Mouse (Mus musculus): Measurements from ENCODE around the gene Nfkbia. TPM values are rescaled to one million over a fixed set of nuclear protein-coding genes. Genes with fewer than 3 reads are reported as not detected.

Gene Nfkbia
- total and polyA plus RNA-seq, 3 experiments = 65.7 to 106 (median 80.3) TPM

DNA sequence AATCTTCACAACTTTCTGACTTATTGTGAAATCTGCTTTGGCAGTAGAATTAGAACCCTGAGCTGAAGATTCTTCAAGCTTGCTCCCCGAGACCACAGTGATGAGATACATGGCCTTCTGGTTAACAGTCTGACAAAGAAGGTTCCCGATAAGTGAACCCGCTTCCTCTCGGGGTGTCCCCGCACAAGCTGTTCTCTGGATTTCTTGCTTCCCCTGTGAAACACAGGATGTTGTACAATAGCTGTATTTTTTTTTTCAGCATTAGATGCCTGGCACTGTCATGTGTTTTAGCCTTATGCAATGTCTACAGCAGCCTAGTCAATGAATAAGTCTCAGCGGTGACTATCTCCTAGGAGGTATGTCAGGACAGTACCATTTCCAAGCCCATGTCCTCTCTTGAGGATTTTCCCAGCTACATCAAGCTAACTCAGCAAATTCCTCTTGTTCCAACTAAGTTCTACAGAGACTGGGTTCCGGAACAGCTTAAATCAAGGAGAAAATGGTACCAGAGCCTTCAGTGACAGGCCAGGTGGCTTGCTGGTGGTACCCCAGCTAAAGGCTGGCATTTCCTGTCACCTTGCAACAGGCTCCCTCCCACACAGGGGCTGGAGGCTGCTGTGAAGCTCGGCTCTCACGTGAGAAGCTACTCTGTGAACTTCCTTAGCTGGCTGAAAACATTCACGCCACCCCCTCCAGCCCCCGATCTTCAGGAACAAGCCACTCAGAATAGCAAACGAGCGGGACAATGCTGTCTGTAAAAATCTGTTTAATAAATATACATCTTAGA is 3.6 kb downstream of the Nfkbia start:
- peak overlapping the region; percentile 62 for H3K27ac ChIP-seq
- H3K27me3 ChIP-seq (ENCODE audit: control insufficient read depth, insufficient read depth, low read length) = no peaks in the 10 kb centered on the region
- H3K9ac ChIP-seq (ENCODE audit: low read depth, low read length) = peak overlapping the region; percentile 62
- intact Hi-C loops (cut with DNase I) = no loop called here
- H3K4me1 ChIP-seq (ENCODE audit: control insufficient read depth, insufficient read depth, low read length) = peaks cover 21% of the 10 kb centered on the region
- TF ChIP-seq CTCF (IDR thresholded peaks at IDR 0.05) = no peak
- TF ChIP-seq POLR2A (IDR thresholded peaks at IDR 0.05; ENCODE audit: insufficient read depth, low read depth, low read length) = peak; percentile 55
- TF ChIP-seq EP300 (IDR thresholded peaks at IDR 0.05; ENCODE audit: insufficient read depth, low read depth, low read length) = peak; percentile 83; the same call in 1 of the 2 replicates
- peaks cover 29% of the 10 kb centered on the region for H3K36me3 ChIP-seq (ENCODE audit: control insufficient read depth, insufficient read depth, low read length)
- 46% methylated on average over 13 of the region's 13 CpGs for WGBS
- peak overlapping the region; percentile 83 for H3K4me3 ChIP-seq
- DNase-seq = peak; percentile 35 to 40
- H3K79me2 ChIP-seq (replicated peaks; ENCODE audit: control insufficient read depth, insufficient read depth, low read length) = no peaks in the 10 kb centered on the region

DNA sequence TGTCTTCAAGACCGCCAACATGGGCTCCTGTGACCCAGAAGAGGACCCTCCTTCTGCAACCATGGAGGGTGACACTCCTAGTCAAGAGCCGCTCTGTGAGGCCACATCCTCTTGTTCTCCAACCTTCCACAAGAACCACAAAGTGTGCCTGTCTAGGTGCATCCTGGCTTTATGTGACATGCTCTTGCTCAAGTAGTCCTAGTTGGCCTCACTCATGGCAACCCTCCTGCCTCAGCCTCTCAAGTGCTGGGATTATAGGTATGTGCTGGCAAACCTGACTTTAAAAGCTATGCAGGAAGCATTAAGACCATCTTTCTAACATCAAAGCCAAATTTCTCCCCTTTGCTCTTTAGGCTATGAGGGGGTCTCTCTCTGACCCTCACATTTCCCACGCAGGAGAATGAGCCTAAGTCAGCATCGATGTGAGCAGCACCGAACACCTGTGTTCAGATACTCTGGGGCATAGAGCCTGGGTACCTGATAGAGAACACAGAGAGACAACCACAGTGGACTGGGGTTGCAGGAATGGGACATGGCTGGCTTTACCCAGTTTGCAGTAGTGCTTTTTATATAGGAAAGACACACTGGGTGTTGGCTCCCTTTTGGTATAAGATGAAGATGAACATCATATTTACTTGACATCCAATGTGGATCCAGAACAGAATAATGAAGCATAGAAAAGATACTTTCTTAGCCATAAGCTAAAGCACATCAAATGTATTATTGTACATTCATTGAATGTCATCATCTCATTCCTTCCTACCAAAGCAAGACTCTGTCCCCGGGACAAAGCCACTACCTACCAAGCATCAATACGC is 4.4 kb downstream of the Nfkbia start:
- Histone ChIP-seq H3K4me3 (no peak overlapping the region), H3K27me3 (ENCODE audit: control insufficient read depth, insufficient read depth, low read length) (no peaks in the 10 kb centered on the region), H3K36me3 (ENCODE audit: control insufficient read depth, insufficient read depth, low read length) (peaks cover 29% of the 10 kb centered on the region), H3K79me2 (replicated peaks; ENCODE audit: control insufficient read depth, insufficient read depth, low read length) (no peaks in the 10 kb centered on the region), H3K9ac (ENCODE audit: low read depth, low read length) (no peak overlapping the region), H3K4me1 (ENCODE audit: control insufficient read depth, insufficient read depth, low read length) (peaks cover 21% of the 10 kb centered on the region), H3K27ac (peak overlapping the region; percentile 62)
- no peak for TF ChIP-seq CTCF (IDR thresholded peaks at IDR 0.05)
- TF ChIP-seq EP300 (IDR thresholded peaks at IDR 0.05; ENCODE audit: insufficient read depth, low read depth, low read length) = 0 out of 2 replicates have a peak, but pooled peaks have one; percentile 7
- TF ChIP-seq POLR2A (IDR thresholded peaks at IDR 0.05; ENCODE audit: insufficient read depth, low read depth, low read length) = no peak; the same call in 1 of the 2 replicates
- DNase-seq = peak in 1 of 2 experiments; percentile 17
- intact Hi-C loops (cut with DNase I) = no loop called here
- WGBS = 85% methylated on average over 7 of the region's 7 CpGs

DNA sequence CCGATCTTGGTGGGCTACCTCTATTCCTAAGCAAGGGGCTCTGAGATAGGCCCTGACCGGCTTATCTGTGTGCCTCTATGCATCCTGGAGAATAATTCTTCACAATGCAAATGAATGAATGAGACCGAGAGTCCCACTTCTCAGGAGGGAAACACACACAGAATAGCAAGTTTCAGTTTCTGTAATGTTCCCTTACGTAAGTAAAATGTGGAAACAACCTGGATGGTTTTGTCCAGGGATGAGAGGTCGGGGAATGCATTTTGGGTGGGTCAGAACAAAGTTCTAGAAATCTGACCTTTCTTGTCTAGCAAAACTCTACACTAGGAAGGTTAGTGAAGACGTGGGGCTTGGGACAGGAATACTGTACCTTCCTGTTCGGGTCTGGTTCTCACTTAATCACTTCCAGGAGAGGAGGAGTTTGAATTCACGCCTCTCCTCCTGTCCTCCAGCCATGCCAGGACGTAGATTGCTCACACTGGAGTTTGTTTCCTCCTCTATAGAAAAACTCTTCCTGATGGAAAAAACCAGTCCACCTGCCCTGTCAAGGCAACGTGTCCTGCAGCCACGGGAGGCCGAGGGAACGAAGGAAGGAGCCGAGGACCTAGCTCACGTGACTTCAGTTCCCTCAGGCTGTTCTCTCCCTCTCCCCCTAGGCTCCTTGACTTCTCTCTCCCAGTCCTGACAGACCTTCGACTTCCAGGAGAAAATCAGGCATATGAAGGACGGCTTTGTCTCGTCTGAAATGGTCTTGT is 5.3 kb downstream of the Nfkbia start:
- Histone ChIP-seq H3K79me2 (replicated peaks; ENCODE audit: control insufficient read depth, insufficient read depth, low read length) (no peaks in the 10 kb centered on the region), H3K4me1 (ENCODE audit: control insufficient read depth, insufficient read depth, low read length) (peaks cover 21% of the 10 kb centered on the region), H3K9ac (ENCODE audit: low read depth, low read length) (no peak overlapping the region), H3K27me3 (ENCODE audit: control insufficient read depth, insufficient read depth, low read length) (no peaks in the 10 kb centered on the region), H3K36me3 (ENCODE audit: control insufficient read depth, insufficient read depth, low read length) (peaks cover 29% of the 10 kb centered on the region), H3K4me3 (no peak overlapping the region), H3K27ac (peak overlapping the region; percentile 58)
- intact Hi-C loops (cut with DNase I) = no loop called here
- WGBS = 49% methylated on average over 18 of the region's 18 CpGs
- TF ChIP-seq CTCF (IDR thresholded peaks at IDR 0.05) (no peak), POLR2A (IDR thresholded peaks at IDR 0.05; ENCODE audit: insufficient read depth, low read depth, low read length) (peak; percentile 40; the same call in 1 of the 2 replicates), EP300 (IDR thresholded peaks at IDR 0.05; ENCODE audit: insufficient read depth, low read depth, low read length) (0 out of 2 replicates have a peak, but pooled peaks have one; percentile 22)
- no peak for DNase-seq

DNA sequence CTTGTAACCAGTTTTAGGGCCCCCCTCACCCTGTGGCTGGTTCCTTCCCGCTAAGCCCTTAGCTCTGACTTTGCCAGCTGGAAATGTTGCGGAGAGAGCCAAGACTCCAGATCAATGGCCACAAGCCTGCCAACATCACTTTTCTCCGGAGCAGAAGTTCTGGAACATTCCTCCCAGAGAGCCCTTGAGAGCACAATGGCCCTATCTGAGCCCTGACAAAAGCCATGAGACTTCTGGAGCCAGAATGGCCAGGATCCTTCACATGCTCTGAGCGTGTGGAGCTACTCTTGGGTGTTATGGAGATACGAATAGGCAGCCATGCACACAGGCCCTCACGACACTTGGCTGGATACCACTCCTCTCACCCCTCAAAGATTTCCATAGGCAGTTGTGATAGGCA is 7.6 kb downstream of the Nfkbia start:
- Histone ChIP-seq H3K27ac (no peak overlapping the region), H3K79me2 (replicated peaks; ENCODE audit: control insufficient read depth, insufficient read depth, low read length) (no peaks in the 10 kb centered on the region), H3K36me3 (ENCODE audit: control insufficient read depth, insufficient read depth, low read length) (peaks cover 17% of the 10 kb centered on the region), H3K4me3 (no peak overlapping the region), H3K4me1 (ENCODE audit: control insufficient read depth, insufficient read depth, low read length) (peaks cover 21% of the 10 kb centered on the region), H3K9ac (ENCODE audit: low read depth, low read length) (no peak overlapping the region), H3K27me3 (ENCODE audit: control insufficient read depth, insufficient read depth, low read length) (no peaks in the 10 kb centered on the region)
- 63% methylated on average over 6 of the region's 6 CpGs for WGBS
- no peak for DNase-seq
- TF ChIP-seq EP300 (IDR thresholded peaks at IDR 0.05; ENCODE audit: insufficient read depth, low read depth, low read length) (no peak), CTCF (IDR thresholded peaks at IDR 0.05) (no peak)
- intact Hi-C loops (cut with DNase I) = no loop called here

DNA sequence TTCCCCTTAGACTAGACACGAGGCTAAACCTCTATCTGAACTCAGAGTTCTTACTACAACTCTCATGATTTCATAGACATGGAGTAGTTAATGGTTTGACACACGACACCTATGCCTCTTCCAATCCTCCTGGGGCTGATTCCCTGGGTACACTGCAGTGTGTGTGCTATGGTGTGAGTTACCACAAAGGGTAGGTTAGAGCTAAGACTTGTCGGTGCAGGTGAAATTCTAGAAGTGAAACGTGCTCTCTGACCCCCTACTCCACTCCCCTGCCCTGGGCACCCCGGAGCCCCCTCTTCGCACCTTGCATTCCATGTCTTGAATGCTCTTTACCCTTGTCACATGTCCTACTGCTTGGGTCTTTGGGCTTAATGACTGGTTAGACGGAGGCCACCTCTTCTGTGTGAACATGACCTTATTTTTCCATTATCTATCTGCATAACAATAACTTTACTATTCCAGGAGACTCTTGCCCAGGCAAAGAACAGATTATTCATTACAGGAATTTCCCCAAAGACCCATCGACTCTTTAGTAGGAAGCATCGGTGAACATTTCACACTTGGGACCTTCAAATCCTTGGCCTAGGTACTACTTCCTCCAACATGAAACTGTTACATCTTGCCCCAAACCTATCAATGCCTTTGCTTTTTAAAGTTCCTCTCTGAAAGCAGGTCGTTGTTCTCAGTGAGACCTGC is 8.2 kb downstream of the Nfkbia start:
- intact Hi-C loops (cut with DNase I) = no loop called here
- H3K4me3 ChIP-seq = no peak overlapping the region
- DNase-seq = no peak
- no peak overlapping the region for H3K27ac ChIP-seq
- no peaks in the 10 kb centered on the region for H3K79me2 ChIP-seq (replicated peaks; ENCODE audit: control insufficient read depth, insufficient read depth, low read length)
- no peaks in the 10 kb centered on the region for H3K27me3 ChIP-seq (ENCODE audit: control insufficient read depth, insufficient read depth, low read length)
- TF ChIP-seq EP300 (IDR thresholded peaks at IDR 0.05; ENCODE audit: insufficient read depth, low read depth, low read length) = no peak
- no peak for TF ChIP-seq POLR2A (IDR thresholded peaks at IDR 0.05; ENCODE audit: insufficient read depth, low read depth, low read length)
- TF ChIP-seq CTCF (IDR thresholded peaks at IDR 0.05) = no peak
- no peak overlapping the region for H3K9ac ChIP-seq (ENCODE audit: low read depth, low read length)
- H3K4me1 ChIP-seq (ENCODE audit: control insufficient read depth, insufficient read depth, low read length) = peaks cover 20% of the 10 kb centered on the region
- H3K36me3 ChIP-seq (ENCODE audit: control insufficient read depth, insufficient read depth, low read length) = peaks cover 11% of the 10 kb centered on the region
- 73% methylated on average over 10 of the region's 10 CpGs for WGBS

Data from heart, adult 2 months (tissue).